Mouse (Mus musculus) thymus, adult 2 months (tissue): ENCODE data around the gene Zc3h7b.

Source experiments
- CTCF ChIP-seq: fragments of 200-500 bp; IDR thresholded peaks from 2 replicates; pipeline ENCODE4 v1.5.1; 2012; ENCODE audit warnings: mild to moderate bottlenecking, control low read depth, low read length, moderate library complexity, borderline replicate concordance; ENCODE audit not compliant: control insufficient read depth, poor library complexity, insufficient read depth; ENCODE audit errors: extremely low read depth
- POLR2A ChIP-seq: fragments of 200-500 bp; IDR thresholded peaks from 2 replicates; pipeline ENCODE4 v1.6.1; 2012; ENCODE audit warnings: mild to moderate bottlenecking, low read length, control low read depth, moderate library complexity; ENCODE audit not compliant: control insufficient read depth, poor library complexity, insufficient read depth; ENCODE audit errors: extremely low read depth

DNA sequence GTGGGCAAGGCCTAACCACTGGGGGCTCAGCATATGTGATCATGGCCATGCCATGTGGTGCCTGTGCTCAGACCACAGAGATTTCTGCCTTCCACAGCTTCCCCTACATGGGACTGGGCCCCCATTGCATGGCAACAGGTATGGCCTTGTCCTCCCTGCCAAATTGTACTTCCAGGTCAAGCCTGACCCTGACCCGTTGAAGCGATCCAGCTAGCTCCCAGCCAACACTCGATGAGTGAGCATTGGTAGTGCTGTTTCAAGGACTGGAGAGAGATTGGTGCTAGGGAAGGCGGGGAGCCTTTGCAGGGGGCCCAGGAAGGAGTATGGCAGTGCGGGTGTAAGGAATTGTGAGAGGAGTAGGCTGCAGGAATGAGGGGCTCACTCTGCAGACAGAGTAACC is 21.6 kb downstream of the Zc3h7b start:
- TF ChIP-seq CTCF: no peak
- no peak for TF ChIP-seq POLR2A
